Mouse (Mus musculus): Measurements from ENCODE around the gene Filip1l. TPM values are rescaled to one million over a fixed set of nuclear protein-coding genes. Genes with fewer than 3 reads are reported as not detected.
A peak's percentile ranks its signal among the peaks of the same experiment; 100 is the strongest.

Filip1l gene
- polyA plus RNA-seq, 1 experiment, result 138 TPM

GRCm38 (mm10) chr16:57403825-57404224, 50.9 kb downstream of the Filip1l start:
- TF ChIP-seq POLR2A (IDR thresholded peaks at IDR 0.05; ENCODE audit: low read depth, low read length), result no peak
- TF ChIP-seq CTCF (IDR thresholded peaks at IDR 0.05; ENCODE audit: borderline replicate concordance, insufficient read depth, low read length), result no peak
- Histone ChIP-seq H3K27ac (ENCODE audit: insufficient read depth, low read length) (peak overlapping the region; percentile 100), H3K4me3 (ENCODE audit: insufficient read depth, low read length) (no peak overlapping the region), H3K4me1 (ENCODE audit: control insufficient read depth, insufficient read depth, low read length) (peaks cover 19% of the 10 kb centered on the region)

- Histone ChIP-seq H3K27ac (ENCODE audit: insufficient read depth, low read length) (no peak overlapping the region), H3K4me1 (ENCODE audit: control insufficient read depth, insufficient read depth, low read length) (peaks cover 8% of the 10 kb centered on the region)
- TF ChIP-seq POLR2A (IDR thresholded peaks at IDR 0.05; ENCODE audit: low read depth, low read length), result no peak
- TF ChIP-seq CTCF (IDR thresholded peaks at IDR 0.05; ENCODE audit: borderline replicate concordance, insufficient read depth, low read length), result no peak
Observed at GRCm38 (mm10) chr16:57412766-57413165, 59.9 kb downstream of the Filip1l start.

GRCm38 (mm10) chr16:57416049-57416448, 63.2 kb downstream of the Filip1l start:
- TF ChIP-seq POLR2A (IDR thresholded peaks at IDR 0.05; ENCODE audit: low read depth, low read length), result no peak
- no peak for TF ChIP-seq CTCF (IDR thresholded peaks at IDR 0.05; ENCODE audit: borderline replicate concordance, insufficient read depth, low read length)
- H3K4me1 ChIP-seq (ENCODE audit: control insufficient read depth, insufficient read depth, low read length), result peaks cover 20% of the 10 kb centered on the region
- peak overlapping the region; percentile 71 for H3K27ac ChIP-seq (ENCODE audit: insufficient read depth, low read length)
- no peak overlapping the region for H3K4me3 ChIP-seq (ENCODE audit: insufficient read depth, low read length)

More at GRCm38 (mm10) chr16:57412766-57413165, 59.9 kb downstream of the Filip1l start:
- H3K4me3 ChIP-seq (ENCODE audit: insufficient read depth, low read length), result no peak overlapping the region

GRCm38 (mm10) chr16:57417017-57417416, 64.1 kb downstream of the Filip1l start:
- TF ChIP-seq CTCF (IDR thresholded peaks at IDR 0.05; ENCODE audit: borderline replicate concordance, insufficient read depth, low read length), result no peak
- TF ChIP-seq POLR2A (IDR thresholded peaks at IDR 0.05; ENCODE audit: low read depth, low read length), result no peak
- H3K4me1 ChIP-seq (ENCODE audit: control insufficient read depth, insufficient read depth, low read length), result peaks cover 30% of the 10 kb centered on the region
- no peak overlapping the region for H3K4me3 ChIP-seq (ENCODE audit: insufficient read depth, low read length)
- peak overlapping the region; percentile 95 for H3K27ac ChIP-seq (ENCODE audit: insufficient read depth, low read length)

GRCm38 (mm10) chr16:57417955-57418354, 65.1 kb downstream of the Filip1l start:
- no peak overlapping the region for H3K4me3 ChIP-seq (ENCODE audit: insufficient read depth, low read length)
- peaks cover 33% of the 10 kb centered on the region for H3K4me1 ChIP-seq (ENCODE audit: control insufficient read depth, insufficient read depth, low read length)
- H3K27ac ChIP-seq (ENCODE audit: insufficient read depth, low read length), result peak overlapping the region; percentile 95
- TF ChIP-seq POLR2A (IDR thresholded peaks at IDR 0.05; ENCODE audit: low read depth, low read length), result no peak
- no peak for TF ChIP-seq CTCF (IDR thresholded peaks at IDR 0.05; ENCODE audit: borderline replicate concordance, insufficient read depth, low read length)

GRCm38 (mm10) chr16:57419332-57419731, 66.4 kb downstream of the Filip1l start:
- H3K4me1 ChIP-seq (ENCODE audit: control insufficient read depth, insufficient read depth, low read length), result peaks cover 34% of the 10 kb centered on the region
- peak overlapping the region; percentile 85 for H3K27ac ChIP-seq (ENCODE audit: insufficient read depth, low read length)
- TF ChIP-seq CTCF (IDR thresholded peaks at IDR 0.05; ENCODE audit: borderline replicate concordance, insufficient read depth, low read length), result no peak
- TF ChIP-seq POLR2A (IDR thresholded peaks at IDR 0.05; ENCODE audit: low read depth, low read length), result peak; percentile 36; the same call in 1 of the 2 replicates
- H3K4me3 ChIP-seq (ENCODE audit: insufficient read depth, low read length), result no peak overlapping the region

- Histone ChIP-seq H3K27ac (ENCODE audit: insufficient read depth, low read length) (peak overlapping the region; percentile 85), H3K4me1 (ENCODE audit: control insufficient read depth, insufficient read depth, low read length) (peaks cover 34% of the 10 kb centered on the region), H3K4me3 (ENCODE audit: insufficient read depth, low read length) (no peak overlapping the region)
- TF ChIP-seq POLR2A (IDR thresholded peaks at IDR 0.05; ENCODE audit: low read depth, low read length) (no peak), CTCF (IDR thresholded peaks at IDR 0.05; ENCODE audit: borderline replicate concordance, insufficient read depth, low read length) (no peak)
Observed at GRCm38 (mm10) chr16:57419881-57420280, 67.0 kb downstream of the Filip1l start.

- TF ChIP-seq CTCF (IDR thresholded peaks at IDR 0.05; ENCODE audit: borderline replicate concordance, insufficient read depth, low read length) (no peak), POLR2A (IDR thresholded peaks at IDR 0.05; ENCODE audit: low read depth, low read length) (no peak)
- Histone ChIP-seq H3K4me1 (ENCODE audit: control insufficient read depth, insufficient read depth, low read length) (peaks cover 35% of the 10 kb centered on the region), H3K4me3 (ENCODE audit: insufficient read depth, low read length) (no peak overlapping the region), H3K27ac (ENCODE audit: insufficient read depth, low read length) (peak overlapping the region; percentile 100)
Observed at GRCm38 (mm10) chr16:57420773-57421556, 68.1 kb downstream of the Filip1l start.

- TF ChIP-seq CTCF (IDR thresholded peaks at IDR 0.05; ENCODE audit: borderline replicate concordance, insufficient read depth, low read length) (no peak), POLR2A (IDR thresholded peaks at IDR 0.05; ENCODE audit: low read depth, low read length) (no peak)
- peaks cover 38% of the 10 kb centered on the region for H3K4me1 ChIP-seq (ENCODE audit: control insufficient read depth, insufficient read depth, low read length)
- H3K27ac ChIP-seq (ENCODE audit: insufficient read depth, low read length), result peak overlapping the region; percentile 100
- H3K4me3 ChIP-seq (ENCODE audit: insufficient read depth, low read length), result no peak overlapping the region
Observed at GRCm38 (mm10) chr16:57421680-57422417, 69.0 kb downstream of the Filip1l start.
